Mouse (Mus musculus) neural tube, embryonic 14.5 days (tissue): ENCODE data around the gene Immp2l. TPM values are rescaled to one million over a fixed set of nuclear protein-coding genes. Genes with fewer than 3 reads are reported as not detected.
A peak's percentile ranks its signal among the peaks of the same experiment; 100 is the strongest.

Experiments
- ATAC-seq: fragments of 200-750 bp; cut with Nextera tagmentation; 2 replicates; pipeline ENCODE4 v1.8.0; 2017; ENCODE audit warnings: low read depth, mild to moderate bottlenecking, moderate TSS enrichment, moderate library complexity
- H3K27ac ChIP-seq: fragments of 300-500 bp; sonication (generic); 2 replicates; pipeline ENCODE4 v1.5.1; 2014; ENCODE audit warnings: low read depth, mild to moderate bottlenecking, control low read depth, low read length, moderate library complexity, mixed read lengths
- H3K27me3 ChIP-seq: fragments of 300-500 bp; sonication (generic); 2 replicates; pipeline ENCODE4 v1.6.1; 2014; ENCODE audit warnings: low read length; ENCODE audit not compliant: control insufficient read depth, insufficient read depth
- H3K36me3 ChIP-seq: fragments of 300-500 bp; sonication (generic); 2 replicates; pipeline ENCODE4 v1.6.1; 2014; ENCODE audit warnings: low read length, mixed read lengths; ENCODE audit not compliant: control insufficient read depth, insufficient read depth
- H3K4me1 ChIP-seq: fragments of 300-500 bp; sonication (generic); 2 replicates; pipeline ENCODE4 v1.6.1; 2014; ENCODE audit warnings: low read length; ENCODE audit not compliant: control insufficient read depth, insufficient read depth
- H3K4me2 ChIP-seq: fragments of 300-500 bp; sonication (generic); 2 replicates; pipeline ENCODE4 v1.6.1; 2014; ENCODE audit warnings: mild to moderate bottlenecking, low read depth, low read length, control low read depth
- H3K4me3 ChIP-seq: fragments of 300-500 bp; sonication (generic); 2 replicates; pipeline ENCODE4 v1.5.1; 2014; ENCODE audit warnings: low read depth, low read length, control low read depth, mixed read lengths
- H3K9ac ChIP-seq: fragments of 300-500 bp; sonication (generic); replicated peaks from 2 replicates; pipeline ENCODE4 v1.6.1; 2014; ENCODE audit warnings: low read depth, mild to moderate bottlenecking, control low read depth, low read length, mixed read lengths
- H3K9me3 ChIP-seq: fragments of 300-500 bp; sonication (generic); 2 replicates; pipeline ENCODE4 v1.6.1; 2016; ENCODE audit warnings: low read length; ENCODE audit not compliant: control insufficient read depth
- WGBS: fragments of 180-500 bp; shearing (Covaris S2); extraction: QIAGEN DNeasy Blood & Tissue Kit; methylation state at CpG from one replicate; pipeline ENCODE4 v1.1.7; 2014; 5-methylcytosine and 5-hydroxymethylcytosine counted together
- polyA plus RNA-seq: library from polyadenylated mRNA; unstranded; fragments of >200 nt; fragmentation: Nextera tagmentation; extraction: Ambion mirVana; gene quantifications from 2 replicates; pipeline ENCODE4 v1.2.1, GENCODE M21; 2014

Immp2l gene
- polyA plus RNA-seq, 1 experiment from 2014 or later = 4.5 TPM

GRCm38 (mm10) chr12:41573754-41574153, 549.9 kb downstream of the Immp2l start:
- 39% methylated on average over 3 of the region's 3 CpGs for WGBS
- Histone ChIP-seq H3K4me2 (no peak overlapping the region), H3K36me3 (no peaks in the 10 kb centered on the region), H3K27me3 (no peaks in the 10 kb centered on the region), H3K4me3 (no peak overlapping the region), H3K9me3 (no peaks in the 10 kb centered on the region), H3K4me1 (no peaks in the 10 kb centered on the region), H3K27ac (no peak overlapping the region), H3K9ac (no peak overlapping the region)
- no peak for ATAC-seq

GRCm38 (mm10) chr12:41575221-41575620, 551.3 kb downstream of the Immp2l start:
- no peaks in the 10 kb centered on the region for H3K4me1 ChIP-seq
- no peaks in the 10 kb centered on the region for H3K36me3 ChIP-seq
- no peak overlapping the region for H3K9ac ChIP-seq
- no peak overlapping the region for H3K4me2 ChIP-seq
- H3K27ac ChIP-seq = no peak overlapping the region
- no peak for ATAC-seq
- no peaks in the 10 kb centered on the region for H3K9me3 ChIP-seq
- H3K4me3 ChIP-seq = no peak overlapping the region
- 75% methylated on average over 4 of the region's 4 CpGs for WGBS
- H3K27me3 ChIP-seq = no peaks in the 10 kb centered on the region

DNA sequence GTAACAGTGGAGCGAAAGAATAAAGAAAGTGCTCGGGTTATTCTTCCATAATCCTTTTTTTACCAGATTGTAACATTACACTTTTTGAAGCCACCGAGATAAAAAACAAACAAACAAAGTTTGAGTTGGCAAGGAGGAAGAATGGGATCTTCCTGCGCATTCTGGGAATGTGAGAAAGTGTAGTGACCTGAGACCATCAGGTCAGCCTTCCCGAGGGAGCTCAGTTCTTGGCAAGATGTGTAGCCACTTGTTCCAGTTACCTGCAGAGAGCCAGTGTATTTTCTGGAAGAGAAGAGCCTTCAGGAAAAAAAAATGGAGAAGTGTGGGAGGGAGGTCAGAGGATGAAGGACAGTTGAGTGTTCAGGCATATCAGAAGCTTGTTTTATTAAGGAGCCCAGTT, 569.5 kb downstream of the Immp2l start:
- Histone ChIP-seq H3K4me3 (no peak overlapping the region), H3K27me3 (no peaks in the 10 kb centered on the region), H3K4me2 (no peak overlapping the region), H3K27ac (no peak overlapping the region), H3K9me3 (no peaks in the 10 kb centered on the region), H3K9ac (no peak overlapping the region), H3K4me1 (no peaks in the 10 kb centered on the region), H3K36me3 (no peaks in the 10 kb centered on the region)
- WGBS = 82% methylated on average over 5 of the region's 5 CpGs
- ATAC-seq = no peak

DNA sequence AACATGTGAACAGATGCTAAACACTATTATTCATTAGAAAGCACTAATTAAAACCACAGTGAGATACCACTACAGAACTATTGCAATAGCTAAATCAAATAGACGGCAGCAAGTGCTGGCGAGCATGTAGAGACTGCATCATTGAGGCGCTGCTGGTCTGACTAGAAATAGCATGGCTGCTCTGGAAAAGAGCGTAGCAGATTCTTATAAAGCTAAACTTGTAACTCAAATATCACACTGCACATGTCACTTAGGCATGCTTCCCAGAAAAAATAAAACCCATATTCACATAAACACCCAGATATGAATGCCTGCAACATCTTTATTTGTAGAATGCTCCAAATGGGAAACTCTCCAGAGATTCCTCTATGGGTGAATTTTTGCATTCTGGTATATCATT, 570.1 kb downstream of the Immp2l start:
- Histone ChIP-seq H3K36me3 (no peaks in the 10 kb centered on the region), H3K4me1 (no peaks in the 10 kb centered on the region), H3K4me3 (no peak overlapping the region), H3K4me2 (no peak overlapping the region), H3K9me3 (no peaks in the 10 kb centered on the region), H3K27me3 (no peaks in the 10 kb centered on the region), H3K27ac (no peak overlapping the region), H3K9ac (no peak overlapping the region)
- no peak for ATAC-seq
- WGBS = 85% methylated on average over 4 of the region's 4 CpGs

GRCm38 (mm10) chr12:41615271-41615670, 591.4 kb downstream of the Immp2l start:
- 68% methylated on average over 3 of the region's 3 CpGs for WGBS
- Histone ChIP-seq H3K4me1 (no peaks in the 10 kb centered on the region), H3K9me3 (no peaks in the 10 kb centered on the region), H3K4me3 (no peak overlapping the region), H3K4me2 (no peak overlapping the region), H3K27me3 (no peaks in the 10 kb centered on the region), H3K36me3 (no peaks in the 10 kb centered on the region), H3K9ac (no peak overlapping the region), H3K27ac (no peak overlapping the region)
- ATAC-seq = no peak

DNA sequence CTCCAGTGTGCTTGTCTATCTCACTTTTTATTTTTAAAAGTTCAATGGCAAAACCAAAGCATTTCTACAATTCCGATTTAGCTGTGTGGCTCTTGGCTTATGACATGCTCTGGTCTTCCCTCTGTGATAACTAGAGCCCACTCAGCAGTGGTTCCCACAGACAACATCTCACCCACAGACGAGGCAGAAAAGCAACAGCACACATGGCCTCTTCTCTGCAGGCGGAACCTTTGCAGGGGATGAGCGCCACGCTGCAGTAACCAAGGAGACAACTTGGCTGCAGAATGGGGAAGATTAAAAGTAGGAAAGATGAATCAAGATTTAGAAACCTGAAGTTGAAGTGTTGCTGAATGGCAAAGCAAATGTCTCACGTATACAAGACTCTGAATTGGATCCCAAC, 597.5 kb downstream of the Immp2l start:
- Histone ChIP-seq H3K4me3 (no peak overlapping the region), H3K9me3 (no peaks in the 10 kb centered on the region), H3K27ac (no peak overlapping the region), H3K27me3 (no peaks in the 10 kb centered on the region), H3K4me1 (no peaks in the 10 kb centered on the region), H3K9ac (no peak overlapping the region), H3K36me3 (no peaks in the 10 kb centered on the region), H3K4me2 (no peak overlapping the region)
- 87% methylated on average over 6 of the region's 6 CpGs for WGBS
- ATAC-seq = no peak

GRCm38 (mm10) chr12:41643262-41643661, 619.4 kb downstream of the Immp2l start:
- Histone ChIP-seq H3K9ac (no peak overlapping the region), H3K27ac (no peak overlapping the region), H3K9me3 (no peaks in the 10 kb centered on the region), H3K4me1 (no peaks in the 10 kb centered on the region), H3K36me3 (no peaks in the 10 kb centered on the region), H3K4me3 (no peak overlapping the region), H3K27me3 (no peaks in the 10 kb centered on the region), H3K4me2 (no peak overlapping the region)
- WGBS = 46% methylated on average over 4 of the region's 4 CpGs
- ATAC-seq = no peak

GRCm38 (mm10) chr12:41644802-41645551, 621.1 kb downstream of the Immp2l start:
- 53% methylated on average over 4 of the region's 4 CpGs for WGBS
- no peak overlapping the region for H3K27ac ChIP-seq
- no peak for ATAC-seq

GRCm38 (mm10) chr12:41646956-41647575, 623.2 kb downstream of the Immp2l start:
- Histone ChIP-seq H3K27ac (no peak overlapping the region), H3K9ac (no peak overlapping the region), H3K9me3 (no peaks in the 10 kb centered on the region), H3K27me3 (no peaks in the 10 kb centered on the region), H3K4me1 (peaks cover 7% of the 10 kb centered on the region; the same call in 1 of the 2 replicates), H3K36me3 (no peaks in the 10 kb centered on the region), H3K4me2 (no peak overlapping the region), H3K4me3 (no peak overlapping the region)
- ATAC-seq = peak; percentile 56; the same call in 1 of the 2 replicates
- WGBS = 6% methylated on average over 5 of the region's 5 CpGs

More at GRCm38 (mm10) chr12:41644802-41645551, 621.1 kb downstream of the Immp2l start:
- H3K27me3 ChIP-seq = no peaks in the 10 kb centered on the region
- H3K4me1 ChIP-seq = peaks cover 3% of the 10 kb centered on the region; the same call in 1 of the 2 replicates
- H3K9ac ChIP-seq = no peak overlapping the region
- no peak overlapping the region for H3K4me3 ChIP-seq
- H3K4me2 ChIP-seq = no peak overlapping the region
- no peaks in the 10 kb centered on the region for H3K9me3 ChIP-seq
- no peaks in the 10 kb centered on the region for H3K36me3 ChIP-seq
